Mouse (Mus musculus): ENCODE data around the gene Poln.

DNA sequence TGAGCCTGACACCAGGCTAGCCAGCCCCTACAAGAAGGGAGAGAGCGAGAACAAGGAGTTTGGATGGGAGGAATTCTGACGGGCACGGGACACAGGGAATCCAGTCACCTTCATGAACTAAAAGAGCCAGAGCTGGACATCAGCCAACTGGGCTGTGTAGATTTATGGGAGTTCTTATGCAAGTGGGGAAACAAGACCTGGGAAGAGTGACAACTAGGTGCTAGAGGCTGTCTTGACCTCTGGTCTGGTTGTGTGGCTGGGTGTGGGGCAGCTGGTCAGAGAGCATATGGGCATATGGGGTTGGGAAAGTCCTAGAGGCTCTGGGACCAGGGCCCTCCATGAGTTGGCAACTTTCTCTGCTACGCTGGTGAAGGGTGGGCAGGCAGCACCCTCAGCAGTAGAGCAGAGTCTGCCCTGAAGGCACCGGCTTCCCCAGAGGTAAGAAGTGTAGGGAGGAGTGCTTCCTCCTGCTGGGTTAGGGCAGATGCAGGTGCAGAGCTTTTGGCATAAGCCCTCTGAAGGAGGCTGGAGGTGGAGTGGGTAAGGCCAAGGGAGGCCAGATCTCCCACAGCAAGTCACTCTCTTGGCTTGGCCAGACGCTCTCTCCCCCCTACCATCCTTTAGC, 169.7 kb downstream of the Poln start:
- no peak for TF ChIP-seq EP300 (IDR thresholded peaks at IDR 0.05; ENCODE audit: low read depth)
- TF ChIP-seq CTCF (IDR thresholded peaks at IDR 0.05; ENCODE audit: low read depth) = no peak

All from liver, embryonic 14.5 days (tissue).